Mouse (Mus musculus): ENCODE results near the gene Gpc2. TPM values are rescaled to one million over a fixed set of nuclear protein-coding genes. Genes with fewer than 3 reads are reported as not detected.

The Gpc2 gene
- polyA plus RNA-seq, 1 experiment: 22.7 TPM

DNA sequence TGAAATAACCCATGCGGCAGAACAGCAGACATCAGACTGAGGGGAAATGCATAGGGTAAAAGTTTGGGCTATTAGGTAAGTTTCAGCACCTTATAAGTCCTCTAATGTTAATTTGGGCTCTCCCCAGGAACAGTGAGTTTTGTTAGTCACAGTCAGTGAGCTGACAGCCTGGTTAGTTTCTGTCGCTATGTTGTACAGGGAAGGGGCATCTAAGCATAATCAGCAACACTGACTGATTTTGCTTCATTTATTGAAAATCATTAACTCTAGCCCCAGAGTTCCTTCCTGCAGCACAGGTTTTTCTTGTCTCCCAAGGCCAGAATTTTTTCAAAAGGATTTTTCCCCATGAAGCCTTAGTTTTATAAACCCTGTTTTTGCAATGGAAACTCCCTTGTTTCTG lies 46.0 kb downstream of the Gpc2 start:
- H3K4me3 ChIP-seq (ENCODE audit: control insufficient read depth, low read depth, low read length): no peak overlapping the region
- H3K4me1 ChIP-seq (ENCODE audit: control insufficient read depth, insufficient read depth, low read length): no peaks in the 10 kb centered on the region
- TF ChIP-seq CTCF (IDR thresholded peaks at IDR 0.05; ENCODE audit: control insufficient read depth, insufficient read depth, insufficient replicate concordance, low read depth, low read length): no peak
- TF ChIP-seq POLR2A (IDR thresholded peaks at IDR 0.05; ENCODE audit: control insufficient read depth, low read depth, low read length): no peak
- no peaks in the 10 kb centered on the region for H3K36me3 ChIP-seq (ENCODE audit: control insufficient read depth, insufficient read depth, low read length)
- no peaks in the 10 kb centered on the region for H3K27me3 ChIP-seq (ENCODE audit: control insufficient read depth, insufficient read depth, low read length)
- H3K27ac ChIP-seq (ENCODE audit: control insufficient read depth, insufficient read depth, low read depth, low read length): no peak overlapping the region

GRCm38 (mm10) chr5:138229511-138229910 lies 50.3 kb downstream of the Gpc2 start:
- Histone ChIP-seq H3K36me3 (ENCODE audit: control insufficient read depth, insufficient read depth, low read length) (no peaks in the 10 kb centered on the region), H3K27ac (ENCODE audit: control insufficient read depth, insufficient read depth, low read depth, low read length) (no peak overlapping the region), H3K4me1 (ENCODE audit: control insufficient read depth, insufficient read depth, low read length) (no peaks in the 10 kb centered on the region), H3K4me3 (ENCODE audit: control insufficient read depth, low read depth, low read length) (no peak overlapping the region), H3K27me3 (ENCODE audit: control insufficient read depth, insufficient read depth, low read length) (no peaks in the 10 kb centered on the region)
- no peak for TF ChIP-seq CTCF (IDR thresholded peaks at IDR 0.05; ENCODE audit: control insufficient read depth, insufficient read depth, insufficient replicate concordance, low read depth, low read length)
- TF ChIP-seq POLR2A (IDR thresholded peaks at IDR 0.05; ENCODE audit: control insufficient read depth, low read depth, low read length): no peak

GRCm38 (mm10) chr5:138228026-138228425 lies 51.8 kb downstream of the Gpc2 start:
- H3K4me3 ChIP-seq (ENCODE audit: control insufficient read depth, low read depth, low read length): no peak overlapping the region
- H3K27me3 ChIP-seq (ENCODE audit: control insufficient read depth, insufficient read depth, low read length): no peaks in the 10 kb centered on the region
- TF ChIP-seq POLR2A (IDR thresholded peaks at IDR 0.05; ENCODE audit: control insufficient read depth, low read depth, low read length): no peak
- no peak; the same call in 1 of the 2 replicates for TF ChIP-seq CTCF (IDR thresholded peaks at IDR 0.05; ENCODE audit: control insufficient read depth, insufficient read depth, insufficient replicate concordance, low read depth, low read length)
- H3K27ac ChIP-seq (ENCODE audit: control insufficient read depth, insufficient read depth, low read depth, low read length): no peak overlapping the region
- H3K36me3 ChIP-seq (ENCODE audit: control insufficient read depth, insufficient read depth, low read length): no peaks in the 10 kb centered on the region
- H3K4me1 ChIP-seq (ENCODE audit: control insufficient read depth, insufficient read depth, low read length): no peaks in the 10 kb centered on the region

- H3K27me3 ChIP-seq (ENCODE audit: control insufficient read depth, insufficient read depth, low read length): no peaks in the 10 kb centered on the region
- H3K4me1 ChIP-seq (ENCODE audit: control insufficient read depth, insufficient read depth, low read length): no peaks in the 10 kb centered on the region
- no peak overlapping the region for H3K4me3 ChIP-seq (ENCODE audit: control insufficient read depth, low read depth, low read length)
- no peak for TF ChIP-seq CTCF (IDR thresholded peaks at IDR 0.05; ENCODE audit: control insufficient read depth, insufficient read depth, insufficient replicate concordance, low read depth, low read length)
- TF ChIP-seq POLR2A (IDR thresholded peaks at IDR 0.05; ENCODE audit: control insufficient read depth, low read depth, low read length): no peak
- no peaks in the 10 kb centered on the region for H3K36me3 ChIP-seq (ENCODE audit: control insufficient read depth, insufficient read depth, low read length)
- H3K27ac ChIP-seq (ENCODE audit: control insufficient read depth, insufficient read depth, low read depth, low read length): no peak overlapping the region
Observed at GRCm38 (mm10) chr5:138227367-138227766, 52.4 kb downstream of the Gpc2 start.

DNA sequence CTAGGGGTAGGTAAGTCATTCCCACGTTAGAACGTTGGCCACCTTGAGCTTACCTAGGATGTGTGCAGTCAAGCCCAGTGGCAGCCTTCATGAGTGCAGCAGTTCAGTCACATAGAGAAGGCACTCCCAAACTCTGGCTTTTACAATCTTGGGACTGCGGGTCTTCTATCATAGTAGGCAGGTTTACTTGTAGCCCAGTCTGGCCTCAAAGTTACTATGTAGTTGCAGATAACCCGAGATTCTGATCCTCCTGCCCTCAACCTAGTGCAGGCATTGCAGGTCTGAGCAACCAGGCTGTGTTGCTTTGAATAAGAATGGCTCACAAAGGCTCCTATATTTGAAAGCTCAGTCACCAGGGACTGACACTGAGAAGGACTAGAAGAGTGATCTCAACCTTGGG lies 53.3 kb downstream of the Gpc2 start:
- Histone ChIP-seq H3K4me1 (ENCODE audit: control insufficient read depth, insufficient read depth, low read length) (no peaks in the 10 kb centered on the region), H3K4me3 (ENCODE audit: control insufficient read depth, low read depth, low read length) (no peak overlapping the region), H3K27ac (ENCODE audit: control insufficient read depth, insufficient read depth, low read depth, low read length) (no peak overlapping the region), H3K36me3 (ENCODE audit: control insufficient read depth, insufficient read depth, low read length) (no peaks in the 10 kb centered on the region), H3K27me3 (ENCODE audit: control insufficient read depth, insufficient read depth, low read length) (no peaks in the 10 kb centered on the region)
- no peak for TF ChIP-seq POLR2A (IDR thresholded peaks at IDR 0.05; ENCODE audit: control insufficient read depth, low read depth, low read length)
- no peak for TF ChIP-seq CTCF (IDR thresholded peaks at IDR 0.05; ENCODE audit: control insufficient read depth, insufficient read depth, insufficient replicate concordance, low read depth, low read length)

DNA sequence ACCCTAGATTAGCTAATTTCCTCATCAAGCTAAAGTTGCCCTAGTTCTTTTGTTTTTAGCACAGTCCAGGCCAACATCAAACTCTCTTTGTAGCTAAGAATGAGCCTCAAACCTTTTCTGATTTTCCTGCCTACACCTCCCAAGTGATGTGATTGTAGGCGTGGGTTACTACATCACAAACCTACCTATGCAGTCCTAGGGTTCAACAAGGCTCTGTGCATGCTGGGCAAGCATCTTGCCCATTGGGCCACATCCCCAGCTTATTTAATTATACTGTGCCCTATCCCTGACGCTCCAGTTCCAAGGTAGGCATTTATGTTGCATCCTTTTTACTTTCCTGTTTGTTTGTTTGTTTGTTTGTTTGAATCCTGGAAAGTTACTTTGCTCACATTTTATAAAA lies 54.1 kb downstream of the Gpc2 start, which contains the start of gene Nxpe5:
Nxpe5 (plus strand) TSS at position 199 of the 400 bp plus-strand sequence.
- Histone ChIP-seq H3K4me1 (ENCODE audit: control insufficient read depth, insufficient read depth, low read length) (no peaks in the 10 kb centered on the region), H3K27me3 (ENCODE audit: control insufficient read depth, insufficient read depth, low read length) (no peaks in the 10 kb centered on the region), H3K4me3 (ENCODE audit: control insufficient read depth, low read depth, low read length) (no peak within 1 kb of the TSS), H3K27ac (ENCODE audit: control insufficient read depth, insufficient read depth, low read depth, low read length) (no peak within 1 kb of the TSS), H3K36me3 (ENCODE audit: control insufficient read depth, insufficient read depth, low read length) (no peaks in the 10 kb centered on the region)
- TF ChIP-seq CTCF (IDR thresholded peaks at IDR 0.05; ENCODE audit: control insufficient read depth, insufficient read depth, insufficient replicate concordance, low read depth, low read length) (no peak), POLR2A (IDR thresholded peaks at IDR 0.05; ENCODE audit: control insufficient read depth, low read depth, low read length) (no peak)

Other genes starting within 250 kb of the Gpc2 start
- gene Smok3c, start 226.8 kb downstream of the Gpc2 start, polyA plus RNA-seq (2012; rRNA removed): 9.7 and 10.4 TPM in 2 replicates
- gene Zkscan1, start 194.9 kb downstream of the Gpc2 start, polyA plus RNA-seq (2012; rRNA removed): 3.4 and 4.0 TPM in 2 replicates
- 51.4 and 58.2 TPM in 2 replicates for gene Zscan21, start 163.1 kb downstream of the Gpc2 start, polyA plus RNA-seq (2012; rRNA removed)
- 1.8 and 2.2 TPM in 2 replicates for gene Zfp113, start 124.3 kb downstream of the Gpc2 start, polyA plus RNA-seq (2012; rRNA removed)
- 148 and 160 TPM in 2 replicates for gene Cops6, start 118.9 kb downstream of the Gpc2 start, polyA plus RNA-seq (2012; rRNA removed)
- gene Ap4m1, start 108.0 kb downstream of the Gpc2 start, polyA plus RNA-seq (2012; rRNA removed): 65.6 and 70.3 TPM in 2 replicates
- 93.6 and 96.0 TPM in 2 replicates for gene Mcm7, start 107.6 kb downstream of the Gpc2 start, polyA plus RNA-seq (2012; rRNA removed)
- 141 and 154 TPM in 2 replicates for gene Taf6, start 92.6 kb downstream of the Gpc2 start, polyA plus RNA-seq (2012; rRNA removed)
- gene Cnpy4, start 92.5 kb downstream of the Gpc2 start, polyA plus RNA-seq (2012; rRNA removed): 1.6 and 1.7 TPM in 2 replicates
- gene Mblac1, start 85.7 kb downstream of the Gpc2 start, polyA plus RNA-seq (2012; rRNA removed): 5.4 and 6.2 TPM in 2 replicates
- 0.14 and 0.19 TPM in 2 replicates for gene Nxpe5, start 54.1 kb downstream of the Gpc2 start, polyA plus RNA-seq (2012; rRNA removed)
- gene Lamtor4, start 24.5 kb downstream of the Gpc2 start, polyA plus RNA-seq (2012; rRNA removed): 23.2 and 28.3 TPM in 2 replicates
- gene BC037034, start 16.0 kb downstream of the Gpc2 start, polyA plus RNA-seq (2012; rRNA removed): 60.7 and 63.1 TPM in 2 replicates
- 0.10 TPM in 2 replicates for gene Gal3st4, start 7.2 kb downstream of the Gpc2 start, polyA plus RNA-seq (2012; rRNA removed)
- gene Gm43720, start within 50 bp of the Gpc2 start, polyA plus RNA-seq (2012; rRNA removed): not detected in 2 replicates
- gene Stag3, start 235 bp upstream of the Gpc2 start, polyA plus RNA-seq (2012; rRNA removed): 201 and 224 TPM in 2 replicates
- gene Pvrig, start 62.0 kb upstream of the Gpc2 start, polyA plus RNA-seq (2012; rRNA removed): 1.4 and 1.5 TPM in 2 replicates
- gene Zfp157, start 161.5 kb upstream of the Gpc2 start, polyA plus RNA-seq (2012; rRNA removed): 2.5 and 2.9 TPM in 2 replicates

Data from testis, adult 2 months (tissue).